Mouse (Mus musculus): Measurements from ENCODE around the gene Bnc1. TPM values are rescaled to one million over a fixed set of nuclear protein-coding genes. Genes with fewer than 3 reads are reported as not detected.

Bnc1 gene
- polyA plus RNA-seq, 1 experiment from 2014 or later = 0.57 TPM

DNA sequence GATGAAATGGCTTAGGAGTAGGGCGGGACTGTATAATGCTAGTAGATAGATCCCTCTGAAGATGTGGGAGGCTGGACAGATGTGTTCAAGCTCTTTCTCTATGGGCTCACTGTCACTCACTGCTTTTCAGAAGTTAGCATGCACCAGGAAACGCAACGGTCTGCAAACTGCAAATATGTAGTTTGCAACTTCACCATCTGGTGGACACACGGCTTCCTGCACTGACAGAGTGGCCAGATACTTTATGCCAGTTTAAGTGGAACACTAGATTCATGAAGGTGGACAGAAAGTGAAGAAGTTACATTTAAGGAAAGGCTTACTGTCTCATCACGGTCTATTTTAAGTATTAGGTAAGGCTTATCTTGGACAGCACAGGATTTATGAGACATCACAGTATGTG lies 25.9 kb downstream of the Bnc1 start:
- no peak overlapping the region for H3K4me3 ChIP-seq
- H3K27me3 ChIP-seq (ENCODE audit: low read depth, poor library complexity, severe bottlenecking) = no peaks in the 10 kb centered on the region
- no peak for DNase-seq (ENCODE audit: low spot score)
- H3K36me3 ChIP-seq = no peaks in the 10 kb centered on the region
- H3K9me3 ChIP-seq (replicated peaks) = no peaks in the 10 kb centered on the region
- no peaks in the 10 kb centered on the region for H3K4me1 ChIP-seq
- 92% methylated on average over 5 of the region's 5 CpGs for WGBS
- H3K27ac ChIP-seq (replicated peaks) = no peak overlapping the region

DNA sequence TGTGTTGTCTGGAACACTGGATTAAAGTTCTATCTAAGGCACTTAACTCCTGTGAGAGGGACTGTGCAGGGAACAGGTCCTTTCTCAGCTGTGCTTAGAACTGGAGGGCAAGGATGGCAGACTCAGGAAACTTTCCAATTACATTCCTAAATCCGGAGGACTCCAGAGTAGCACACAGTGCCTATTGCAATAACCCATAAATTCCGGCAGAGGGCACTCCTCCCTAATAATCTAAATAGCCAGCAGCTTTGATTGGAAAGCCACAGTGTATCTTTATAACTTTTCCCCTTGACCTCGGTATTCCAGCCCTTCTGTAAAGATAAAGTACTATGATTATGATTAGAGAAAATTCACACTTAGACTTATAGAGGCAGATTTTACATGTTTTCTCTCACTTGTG lies 32.4 kb downstream of the Bnc1 start:
- no peak overlapping the region for H3K27ac ChIP-seq (replicated peaks)

GRCm38 (mm10) chr7:81954208-81954846 lies 37.8 kb downstream of the Bnc1 start:
- no peak for DNase-seq (ENCODE audit: low spot score)
- Histone ChIP-seq H3K4me3 (no peak overlapping the region), H3K36me3 (no peaks in the 10 kb centered on the region), H3K4me1 (no peaks in the 10 kb centered on the region), H3K9me3 (replicated peaks) (no peaks in the 10 kb centered on the region), H3K27ac (replicated peaks) (no peak overlapping the region), H3K27me3 (ENCODE audit: low read depth, poor library complexity, severe bottlenecking) (no peaks in the 10 kb centered on the region)

More for the DNA sequence above, 32.4 kb downstream of the Bnc1 start:
- WGBS = 8% methylated on average over 3 of the region's 3 CpGs
- Histone ChIP-seq H3K27me3 (ENCODE audit: low read depth, poor library complexity, severe bottlenecking) (no peaks in the 10 kb centered on the region), H3K4me1 (no peaks in the 10 kb centered on the region), H3K36me3 (no peaks in the 10 kb centered on the region), H3K9me3 (replicated peaks) (no peaks in the 10 kb centered on the region), H3K4me3 (no peak overlapping the region)
- no peak for DNase-seq (ENCODE audit: low spot score)

- 88% methylated on average over 2 of the region's 2 CpGs for WGBS
- no peaks in the 10 kb centered on the region for H3K27me3 ChIP-seq (ENCODE audit: low read depth, poor library complexity, severe bottlenecking)
- H3K9me3 ChIP-seq (replicated peaks) = no peaks in the 10 kb centered on the region
- H3K27ac ChIP-seq (replicated peaks) = no peak overlapping the region
- H3K4me1 ChIP-seq = no peaks in the 10 kb centered on the region
- H3K36me3 ChIP-seq = no peaks in the 10 kb centered on the region
- no peak for DNase-seq (ENCODE audit: low spot score)
- no peak overlapping the region for H3K4me3 ChIP-seq
These were observed 41.6 kb downstream of the Bnc1 start for GRCm38 (mm10) chr7:81950499-81950898.

DNA sequence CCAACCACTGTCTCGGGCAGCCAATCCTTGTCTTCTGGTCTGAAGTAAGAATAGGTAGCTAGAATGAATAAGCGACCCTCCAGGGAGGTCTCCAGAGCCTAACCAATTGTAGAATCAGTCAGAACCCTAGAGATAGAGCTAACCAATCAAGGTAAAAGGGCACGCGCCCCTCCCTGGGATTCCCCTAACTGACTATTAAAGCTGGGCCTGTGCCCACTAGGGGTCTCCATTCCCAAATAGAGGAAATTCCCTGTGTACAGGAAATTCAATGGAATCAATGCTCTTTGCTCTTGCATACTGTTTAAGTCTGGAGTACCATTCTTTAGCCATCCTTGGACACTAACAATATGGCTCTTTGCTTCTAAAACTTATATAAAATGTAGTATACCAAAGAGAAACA lies 46.7 kb downstream of the Bnc1 start:
- H3K9me3 ChIP-seq (replicated peaks) = no peaks in the 10 kb centered on the region
- 19% methylated on average over 4 of the region's 4 CpGs for whole genome bisulfite sequencing
- H3K36me3 ChIP-seq = no peaks in the 10 kb centered on the region
- H3K27me3 ChIP-seq (ENCODE audit: low read depth, poor library complexity, severe bottlenecking) = no peaks in the 10 kb centered on the region
- H3K27ac ChIP-seq (replicated peaks) = no peak overlapping the region
- DNase-seq (ENCODE audit: low spot score) = peak; percentile 44
- no peak overlapping the region for H3K4me3 ChIP-seq
- H3K4me1 ChIP-seq = no peaks in the 10 kb centered on the region; the same call in 1 of the 2 replicates

DNA sequence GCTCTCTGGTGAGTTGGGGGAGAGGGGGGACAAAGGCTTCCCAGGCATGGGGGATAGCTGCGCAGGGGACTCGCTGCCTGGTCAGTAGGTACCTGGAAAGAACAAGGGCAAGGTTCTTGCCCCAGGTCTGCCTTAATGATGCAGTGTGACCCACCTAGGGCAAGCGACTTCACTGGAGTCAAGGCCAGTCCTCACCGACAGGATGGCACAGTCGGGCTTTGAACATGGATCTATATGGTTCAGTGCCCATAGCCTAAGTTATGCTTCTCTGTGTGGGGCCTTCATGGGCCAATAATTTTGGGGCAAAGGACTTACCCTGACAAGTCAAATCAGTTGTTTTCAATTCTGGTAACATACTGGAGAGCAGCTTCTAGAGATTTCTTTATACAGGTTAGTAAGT lies 57.3 kb downstream of the Bnc1 start:
- DNase-seq (ENCODE audit: low spot score) = no peak
- Histone ChIP-seq H3K4me3 (peak overlapping the region; percentile 89), H3K4me1 (peaks cover 32% of the 10 kb centered on the region)

GRCm38 (mm10) chr7:81934267-81934745 lies 57.8 kb downstream of the Bnc1 start, which contains the start of gene Hdgfl3:
Gene Hdgfl3, minus strand, starts transcription at chr7:81934473.
- Histone ChIP-seq H3K4me1 (peaks cover 32% of the 10 kb centered on the region), H3K36me3 (no peaks in the 10 kb centered on the region), H3K27ac (replicated peaks) (peak within 1 kb of the TSS; percentile 98), H3K9me3 (replicated peaks) (no peaks in the 10 kb centered on the region), H3K27me3 (ENCODE audit: low read depth, poor library complexity, severe bottlenecking) (peaks cover 24% of the 10 kb centered on the region), H3K4me3 (peak within 1 kb of the TSS; percentile 89)
- DNase-seq (ENCODE audit: low spot score) = peak; percentile 85
- WGBS = under 1% methylated on average over 46 of the region's 63 CpGs

More for the DNA sequence above, 57.3 kb downstream of the Bnc1 start:
- Histone ChIP-seq H3K9me3 (replicated peaks) (no peaks in the 10 kb centered on the region), H3K27ac (replicated peaks) (peak overlapping the region; percentile 98), H3K36me3 (no peaks in the 10 kb centered on the region), H3K27me3 (ENCODE audit: low read depth, poor library complexity, severe bottlenecking) (peaks cover 24% of the 10 kb centered on the region)
- WGBS = 6% methylated on average over 5 of the region's 5 CpGs

- Histone ChIP-seq H3K27me3 (ENCODE audit: low read depth, poor library complexity, severe bottlenecking) (peaks cover 24% of the 10 kb centered on the region), H3K4me1 (peaks cover 36% of the 10 kb centered on the region), H3K9me3 (replicated peaks) (no peaks in the 10 kb centered on the region), H3K4me3 (peak overlapping the region; percentile 89), H3K36me3 (no peaks in the 10 kb centered on the region), H3K27ac (replicated peaks) (peak overlapping the region; percentile 98)
- under 1% methylated on average over 95 of the region's 103 CpGs for WGBS
- DNase-seq (ENCODE audit: low spot score) = peak; percentile 78
These were observed 58.4 kb downstream of the Bnc1 start for GRCm38 (mm10) chr7:81933601-81934266.

GRCm38 (mm10) chr7:81933061-81933600 lies 59.0 kb downstream of the Bnc1 start:
- H3K27ac ChIP-seq (replicated peaks) = peak overlapping the region; percentile 98
- H3K9me3 ChIP-seq (replicated peaks) = no peaks in the 10 kb centered on the region
- H3K4me3 ChIP-seq = peak overlapping the region; percentile 89
- DNase-seq (ENCODE audit: low spot score) = no peak
- no peaks in the 10 kb centered on the region for H3K36me3 ChIP-seq
- peaks cover 41% of the 10 kb centered on the region for H3K4me1 ChIP-seq
- 10% methylated on average over 23 of the region's 23 CpGs for WGBS
- peaks cover 24% of the 10 kb centered on the region for H3K27me3 ChIP-seq (ENCODE audit: low read depth, poor library complexity, severe bottlenecking)

- no peak for DNase-seq (ENCODE audit: low spot score)
- peak overlapping the region; percentile 89 for H3K4me3 ChIP-seq
- no peaks in the 10 kb centered on the region for H3K9me3 ChIP-seq (replicated peaks)
- H3K4me1 ChIP-seq = peaks cover 41% of the 10 kb centered on the region
- 51% methylated on average over 5 of the region's 5 CpGs for WGBS
- peak overlapping the region; percentile 98 for H3K27ac ChIP-seq (replicated peaks)
- no peaks in the 10 kb centered on the region for H3K36me3 ChIP-seq
- peaks cover 24% of the 10 kb centered on the region for H3K27me3 ChIP-seq (ENCODE audit: low read depth, poor library complexity, severe bottlenecking)
These were observed 59.5 kb downstream of the Bnc1 start for GRCm38 (mm10) chr7:81932521-81933045.

GRCm38 (mm10) chr7:81928998-81929397 lies 63.1 kb downstream of the Bnc1 start:
- no peaks in the 10 kb centered on the region for H3K36me3 ChIP-seq
- no peaks in the 10 kb centered on the region for H3K27me3 ChIP-seq (ENCODE audit: low read depth, poor library complexity, severe bottlenecking)
- no peak overlapping the region for H3K27ac ChIP-seq (replicated peaks)
- no peak overlapping the region for H3K4me3 ChIP-seq
- no peak for DNase-seq (ENCODE audit: low spot score)
- H3K9me3 ChIP-seq (replicated peaks) = no peaks in the 10 kb centered on the region
- peaks cover 36% of the 10 kb centered on the region for H3K4me1 ChIP-seq
- WGBS = 83% methylated on average over 7 of the region's 7 CpGs

DNA sequence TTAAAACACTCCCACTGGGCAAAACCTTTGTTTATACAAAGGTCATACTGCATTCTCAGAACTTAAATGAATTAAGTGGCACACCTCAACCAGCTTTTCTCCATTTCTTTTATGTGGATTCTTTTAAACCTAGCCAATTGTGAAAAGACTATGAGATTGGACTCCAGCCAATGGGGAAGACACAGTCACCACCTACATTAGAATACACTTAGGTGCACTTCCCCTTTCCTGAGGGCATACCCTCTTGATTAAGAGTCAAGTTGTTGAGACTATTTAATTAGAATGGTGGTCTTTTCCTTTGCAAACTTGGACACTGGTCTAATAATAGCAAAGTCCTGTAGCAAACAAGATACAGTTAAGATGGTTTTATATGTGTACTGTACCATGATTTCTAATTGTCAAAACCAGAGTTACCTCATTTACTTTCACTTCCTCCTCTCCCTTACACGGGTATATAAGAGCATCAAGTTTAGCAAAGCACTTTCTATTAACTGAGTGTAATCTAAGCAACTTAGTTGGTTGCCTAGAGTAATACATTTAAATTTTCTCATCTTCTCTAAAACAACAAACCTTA lies 70.6 kb downstream of the Bnc1 start:
- no peak overlapping the region for H3K4me3 ChIP-seq
- H3K9me3 ChIP-seq (replicated peaks) = no peaks in the 10 kb centered on the region

More for the DNA sequence above, 70.6 kb downstream of the Bnc1 start:
- no peaks in the 10 kb centered on the region for H3K4me1 ChIP-seq
- H3K27ac ChIP-seq (replicated peaks) = no peak overlapping the region
- 86% methylated on average over 1 of the region's 1 CpGs for WGBS
- H3K36me3 ChIP-seq = no peaks in the 10 kb centered on the region
- no peaks in the 10 kb centered on the region for H3K27me3 ChIP-seq (ENCODE audit: low read depth, poor library complexity, severe bottlenecking)
- DNase-seq (ENCODE audit: low spot score) = no peak
